Mouse (Mus musculus): Measurements from ENCODE around the gene Gmeb2.

DNA sequence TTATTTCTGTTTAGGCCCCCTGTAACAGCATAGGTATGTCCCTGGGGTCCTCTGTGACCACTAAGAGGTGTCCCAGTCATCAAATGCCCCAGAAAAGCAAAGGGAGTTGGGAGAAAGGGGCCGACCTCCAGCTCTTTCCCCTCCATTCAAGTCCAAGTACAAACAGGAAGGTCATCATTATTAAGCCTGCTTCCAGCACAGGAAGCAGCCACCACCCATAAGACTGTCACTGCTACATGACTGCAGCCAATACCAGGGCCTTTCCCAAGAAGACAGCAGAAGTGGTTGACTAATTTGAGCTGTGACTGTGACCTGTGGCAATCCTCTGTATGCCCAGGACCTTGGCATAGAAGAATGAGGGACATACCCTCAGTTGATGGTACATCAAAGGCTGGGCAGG, 59.5 kb downstream of the Gmeb2 start:
- TF ChIP-seq POLR2A (IDR thresholded peaks at IDR 0.05; ENCODE audit: extremely low read depth, insufficient read depth, low read length) (no peak), CTCF (IDR thresholded peaks at IDR 0.05; ENCODE audit: low read depth, low read length) (no peak)

Data from liver, adult 2 months (tissue).